Mouse (Mus musculus) embryo, embryonic 10 days (tissue): ENCODE results near the gene Rer1.
"Not testable (repeated sequence)": the region's sequence is repeated elsewhere in the genome, so short reads cannot be mapped to it uniquely, and the experiment has no call there.

Experiments used
- DNase-seq: peaks from one replicate; pipeline ENCODE4 v3.0.0-alpha.2; 2015; ENCODE audit warnings: low spot score

Rer1 gene

DNA sequence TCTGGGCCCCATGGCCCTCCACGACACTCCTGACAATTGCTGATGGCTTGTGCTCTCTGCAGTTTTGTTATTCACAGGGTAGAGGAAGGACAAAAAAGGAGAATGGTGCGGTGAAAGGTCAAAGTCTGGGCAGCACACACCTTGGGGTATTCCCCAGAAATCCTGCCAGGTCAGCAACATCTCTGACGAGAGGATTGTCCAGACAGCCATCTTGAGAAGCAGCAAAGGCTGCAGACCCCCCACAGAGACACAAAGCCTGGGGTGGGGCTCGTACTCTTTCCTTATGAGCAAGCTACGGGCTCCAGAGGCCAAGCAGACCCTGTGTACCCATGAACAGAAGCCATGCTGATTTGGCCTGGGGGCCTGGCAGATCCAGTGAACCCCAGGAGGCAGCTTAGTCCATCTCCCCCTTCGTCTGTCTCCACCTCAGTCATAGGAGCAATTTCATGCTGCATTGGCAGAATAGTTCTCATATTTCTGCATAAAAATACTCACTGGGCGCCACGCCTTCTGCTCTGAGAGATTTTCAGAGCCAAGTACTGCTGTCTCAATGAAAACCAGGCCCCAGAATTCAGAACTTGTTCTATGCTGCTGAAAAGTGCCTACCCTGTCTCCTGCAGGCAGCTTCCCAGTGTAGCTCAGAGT lies 27.7 kb upstream of the Rer1 start:
- DNase-seq = no peak

DNA sequence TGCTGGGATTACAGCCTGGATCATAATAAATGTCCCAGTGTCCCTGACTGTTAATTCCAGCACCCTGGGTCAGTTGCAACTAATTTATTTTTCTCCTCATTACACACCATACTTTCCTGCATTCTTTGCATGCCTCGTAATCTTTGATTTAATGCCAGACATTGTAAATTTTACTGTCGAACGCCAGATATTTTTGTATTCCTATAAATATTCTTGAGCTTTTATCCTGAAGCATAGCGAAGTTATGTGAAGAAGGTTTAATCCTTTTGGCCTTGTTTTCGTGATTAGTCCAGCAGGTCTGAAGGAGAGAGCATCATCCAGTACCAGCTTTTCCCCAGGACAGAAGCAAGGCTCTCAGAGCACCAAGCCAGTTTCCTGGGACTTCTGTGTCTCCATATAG lies 23.3 kb upstream of the Rer1 start:
- DNase-seq = no peak

DNA sequence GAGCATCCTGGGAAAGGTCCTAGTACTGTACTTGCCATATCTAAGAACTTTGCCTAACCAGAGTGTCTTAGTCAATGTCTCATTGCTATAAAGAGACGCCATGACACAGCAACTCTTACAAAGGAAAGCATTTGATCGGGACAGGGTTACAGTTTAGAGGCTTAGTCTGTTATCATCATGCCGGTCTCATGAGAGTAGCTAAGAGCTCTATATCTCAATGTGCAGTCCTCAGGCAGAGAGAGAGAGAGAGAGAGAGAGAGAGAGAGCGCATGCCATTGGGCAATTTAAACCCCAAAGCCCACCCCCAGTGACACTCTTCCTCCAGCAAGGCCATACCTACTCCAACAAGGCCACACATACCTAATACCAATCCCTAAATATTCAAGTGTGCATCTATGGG lies 21.7 kb upstream of the Rer1 start:
- no peak for DNase-seq

DNA sequence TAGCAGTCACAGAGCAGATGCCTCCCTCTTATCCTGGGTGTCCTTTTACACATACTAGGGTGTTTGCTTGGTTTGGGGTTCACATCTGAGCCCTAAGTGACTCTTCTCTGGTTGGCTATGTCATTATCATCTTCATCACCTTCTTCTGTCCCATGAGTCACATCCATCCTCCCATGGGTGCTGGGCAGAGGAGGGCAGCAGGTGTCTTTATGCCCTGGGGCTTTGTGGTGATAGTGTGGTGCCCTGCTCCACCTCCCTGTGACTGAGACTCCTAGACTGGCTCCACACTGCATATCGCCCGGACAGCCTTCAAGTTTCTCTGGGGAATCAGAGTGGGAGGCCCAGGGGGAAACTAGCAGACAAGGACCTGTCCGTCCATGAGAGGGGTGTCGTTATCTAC lies 12.4 kb upstream of the Rer1 start:
- no peak for DNase-seq

DNA sequence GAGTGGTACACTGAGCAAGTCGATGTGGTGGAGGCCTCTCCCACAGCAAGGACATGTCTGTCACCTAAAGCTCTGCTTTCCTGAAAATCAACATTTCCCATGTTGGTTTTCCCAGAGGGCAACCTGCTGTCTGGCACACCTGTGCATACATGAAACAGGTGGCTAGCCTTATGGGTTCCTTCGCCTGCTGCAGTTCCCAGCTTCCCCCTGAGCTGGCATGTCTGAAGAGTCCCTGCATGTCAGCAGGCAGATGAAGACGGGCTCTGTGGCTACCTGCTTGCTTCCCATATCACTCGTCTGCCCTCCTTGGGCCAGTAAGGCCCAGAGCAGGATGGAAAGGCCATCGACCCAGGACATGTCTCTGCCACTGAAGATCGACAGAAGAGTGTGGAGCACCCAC lies 11.3 kb upstream of the Rer1 start:
- DNase-seq = no peak

DNA sequence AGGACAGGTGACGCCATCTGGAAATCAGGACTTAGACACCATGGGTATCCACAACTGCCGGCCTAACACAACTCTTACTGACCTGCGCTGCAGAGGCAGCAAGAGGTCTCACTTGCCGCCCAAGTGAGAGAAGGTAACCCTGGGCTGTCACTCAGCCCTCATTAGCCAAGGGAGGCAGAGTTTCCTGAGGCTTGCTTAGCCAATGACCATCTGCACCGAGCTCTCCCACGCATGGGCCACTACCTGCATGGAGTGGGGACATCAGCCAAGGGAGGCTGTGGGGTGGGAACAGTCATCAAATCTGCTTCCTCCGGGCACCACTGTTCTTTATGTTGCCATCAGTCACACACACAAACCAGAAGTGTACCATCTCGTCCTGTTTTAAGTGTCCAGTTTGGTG lies 9.8 kb upstream of the Rer1 start:
- DNase-seq = no peak

DNA sequence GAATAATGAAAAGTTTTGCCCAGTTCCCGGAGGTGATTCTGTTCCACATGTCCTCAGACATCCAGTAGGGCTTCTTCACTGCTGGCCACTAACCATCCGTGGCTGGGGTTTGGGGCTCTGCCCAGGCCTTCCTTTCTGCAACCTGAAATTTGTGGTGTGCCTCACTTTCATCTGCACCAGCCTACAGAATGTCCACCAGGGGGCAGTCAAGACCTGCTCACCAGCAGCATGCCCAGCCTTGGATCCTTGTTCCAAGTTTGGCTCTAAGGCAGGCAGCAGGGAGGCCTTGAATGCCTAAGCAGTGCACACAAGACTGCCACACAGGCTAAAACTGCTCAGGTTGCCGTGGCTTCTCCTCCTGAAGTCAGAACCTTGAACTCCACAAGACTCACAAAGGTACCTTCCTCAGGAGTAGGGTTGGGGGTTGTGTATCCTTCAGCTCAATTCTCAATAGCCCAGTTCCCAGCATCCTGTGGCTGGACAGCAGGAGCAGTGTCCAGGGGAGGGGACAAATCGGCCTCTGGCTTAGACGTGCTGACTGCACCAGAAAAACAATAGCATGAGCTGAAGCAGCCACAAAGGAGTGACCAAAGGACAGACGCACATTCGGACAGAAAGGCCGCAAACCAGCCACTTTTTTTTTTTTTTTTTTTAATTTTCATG lies 9.2 kb upstream of the Rer1 start:
- peak; percentile 95 for DNase-seq

DNA sequence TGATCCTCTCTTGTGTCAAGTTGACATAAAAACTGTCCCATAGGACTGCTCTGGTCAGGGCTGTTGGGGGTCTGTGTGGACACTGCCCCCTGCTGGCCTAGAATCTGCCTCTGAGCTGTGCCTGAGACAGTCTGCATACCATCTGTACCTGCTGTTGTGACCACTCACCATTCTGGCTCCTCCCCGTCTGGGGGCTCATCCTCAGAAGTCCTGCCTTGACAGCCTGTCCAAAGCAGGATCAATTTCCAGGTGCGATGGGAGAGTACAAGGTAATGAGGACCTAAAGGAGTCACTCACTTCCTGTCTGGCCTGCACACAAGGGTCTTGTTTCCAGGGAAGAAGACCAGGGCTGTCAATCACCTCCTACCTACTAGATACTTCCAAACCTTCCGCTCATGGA lies 8.4 kb upstream of the Rer1 start:
- peak; percentile 64 for DNase-seq

DNA sequence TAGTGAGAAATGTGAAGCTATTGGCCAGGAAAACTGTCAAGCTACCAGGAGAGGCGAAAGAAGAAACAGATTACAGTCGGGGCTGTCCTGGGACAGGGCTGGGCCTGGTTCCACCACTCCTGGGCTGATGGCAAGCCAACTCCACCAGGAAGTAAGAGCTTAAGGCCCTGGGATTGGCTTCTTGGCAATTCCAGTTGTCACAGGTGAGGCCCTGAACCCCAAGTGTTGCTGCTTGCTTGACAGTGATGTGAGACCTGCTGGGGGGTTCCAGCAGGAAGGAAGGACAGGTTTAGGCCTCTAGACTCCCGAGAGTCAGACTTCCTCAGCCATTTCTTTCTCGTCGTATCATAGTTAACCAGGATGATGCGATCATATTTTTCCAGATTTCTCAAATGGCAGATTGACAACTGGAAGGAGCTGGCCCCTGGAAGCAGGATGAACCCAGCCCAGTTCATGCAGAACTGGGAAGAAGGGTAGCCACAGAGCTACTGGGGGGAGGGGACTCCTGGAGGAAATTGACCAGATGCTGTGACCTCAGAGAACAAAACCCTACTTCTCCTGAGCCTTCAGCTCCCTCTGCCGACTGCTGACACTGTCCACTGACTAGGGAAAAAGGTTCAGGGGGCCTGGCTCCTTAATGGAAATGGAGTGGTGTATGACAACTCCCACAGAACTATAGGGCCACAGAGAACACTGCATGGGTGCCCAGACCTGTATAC lies 7.4 kb upstream of the Rer1 start:
- no peak for DNase-seq

DNA sequence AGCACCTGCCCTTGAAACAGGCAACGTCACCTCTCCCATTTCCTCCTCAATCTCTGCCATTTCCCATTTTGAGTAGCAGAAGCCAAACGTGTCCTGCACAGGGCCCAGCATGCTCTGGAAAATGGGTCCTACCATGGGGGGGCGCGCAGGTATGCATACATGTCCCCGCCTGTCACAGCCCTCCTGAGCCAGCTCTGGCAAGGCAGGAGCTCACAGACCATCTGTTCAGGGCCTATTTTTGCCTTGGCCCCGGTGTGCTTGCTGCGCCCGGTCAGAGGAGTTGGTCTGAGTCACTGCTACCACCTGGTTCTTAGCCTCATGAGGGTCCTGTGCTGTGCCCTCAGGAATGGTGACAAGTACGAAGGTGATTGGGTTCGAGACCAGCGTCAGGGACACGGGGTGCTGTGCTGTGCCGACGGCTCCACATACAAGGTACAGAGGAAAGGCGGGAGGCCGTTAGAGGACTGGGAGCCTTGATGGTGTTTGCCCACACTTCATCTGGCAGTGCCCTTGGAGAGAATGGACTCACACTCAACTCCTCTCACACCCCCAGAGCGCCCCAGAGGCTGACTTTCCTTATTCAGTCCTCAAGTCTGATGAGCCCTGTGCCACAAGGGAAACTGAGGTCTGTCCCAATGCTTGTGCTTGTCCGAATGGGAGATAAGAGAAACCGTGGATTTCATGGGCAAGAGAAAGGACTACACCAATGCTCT lies 6.7 kb upstream of the Rer1 start:
- no peak for DNase-seq

DNA sequence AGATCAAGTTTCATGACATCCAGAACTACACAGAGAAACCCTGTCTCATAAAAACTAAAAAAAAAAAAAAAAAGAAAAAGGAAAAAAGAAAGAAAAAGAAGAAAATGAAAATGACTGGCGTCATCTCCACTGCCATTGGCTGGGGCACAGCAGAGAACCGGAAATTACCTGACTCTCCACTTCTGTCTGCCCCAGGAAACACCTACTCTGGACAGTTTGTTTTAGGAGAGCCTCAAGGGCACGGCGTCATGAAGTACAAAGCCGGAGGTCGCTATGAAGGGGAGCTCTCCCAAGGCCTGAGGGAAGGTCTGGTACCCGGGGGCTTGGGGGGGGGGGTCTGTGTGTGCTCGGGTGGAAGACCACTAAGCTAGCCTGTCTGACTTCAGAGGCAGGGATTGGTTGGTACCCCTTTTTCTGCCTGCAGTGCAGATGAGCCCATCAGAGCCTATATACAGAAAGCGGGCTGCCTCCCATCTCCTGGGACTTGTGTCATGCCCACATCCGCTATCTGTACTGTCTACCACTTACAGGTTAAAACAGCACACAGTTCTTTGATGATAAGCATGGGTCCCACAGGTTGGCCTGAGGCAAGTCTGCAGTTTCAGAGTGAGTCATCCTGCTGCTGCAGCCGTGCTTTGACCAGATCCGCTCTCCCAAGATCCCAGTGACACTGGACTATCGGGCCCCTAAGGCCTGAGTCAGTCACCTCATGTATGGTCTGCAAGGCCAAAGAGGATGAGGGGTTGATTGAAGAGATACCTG lies 4.7 kb upstream of the Rer1 start:
- no peak for DNase-seq

DNA sequence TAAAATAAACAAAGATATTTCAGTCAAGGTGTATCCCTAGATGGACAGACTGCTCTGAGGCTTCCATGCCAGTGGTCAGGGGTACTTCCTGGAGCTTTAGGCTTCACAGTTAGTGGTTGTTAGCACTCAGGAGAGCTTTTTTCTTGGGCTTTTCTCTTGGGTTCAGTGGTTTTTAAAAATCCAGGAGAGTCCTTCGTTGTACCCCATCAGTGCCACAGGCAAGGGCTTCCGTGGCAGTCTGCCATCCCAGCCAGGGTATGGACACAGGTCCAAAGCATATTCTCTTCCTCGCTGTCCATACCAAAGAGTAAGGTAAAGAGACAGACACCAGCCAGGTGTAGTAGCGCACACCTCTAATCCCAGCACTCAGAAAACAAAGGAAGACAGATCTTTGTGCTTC lies 4.0 kb upstream of the Rer1 start:
- no peak for DNase-seq

DNA sequence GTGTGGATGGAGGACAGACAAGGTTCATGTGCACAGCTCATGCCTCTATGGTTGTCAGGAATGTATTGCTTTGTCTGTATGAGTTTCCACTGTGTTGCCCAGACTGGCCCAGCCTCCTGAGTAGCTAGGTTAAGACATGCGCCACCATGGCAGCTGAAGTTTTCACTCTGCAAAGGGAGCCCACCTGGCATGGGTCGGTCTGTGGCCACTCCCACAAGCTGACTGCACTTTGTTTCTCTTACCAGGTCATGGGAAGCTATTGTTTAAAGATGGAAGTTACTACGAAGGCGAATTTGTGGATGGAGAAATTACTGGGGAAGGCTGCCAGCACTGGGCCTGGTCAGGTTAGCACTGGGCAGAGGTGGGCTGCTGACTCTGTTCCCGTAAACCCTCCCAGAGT lies 3.1 kb upstream of the Rer1 start:
- DNase-seq = no peak

DNA sequence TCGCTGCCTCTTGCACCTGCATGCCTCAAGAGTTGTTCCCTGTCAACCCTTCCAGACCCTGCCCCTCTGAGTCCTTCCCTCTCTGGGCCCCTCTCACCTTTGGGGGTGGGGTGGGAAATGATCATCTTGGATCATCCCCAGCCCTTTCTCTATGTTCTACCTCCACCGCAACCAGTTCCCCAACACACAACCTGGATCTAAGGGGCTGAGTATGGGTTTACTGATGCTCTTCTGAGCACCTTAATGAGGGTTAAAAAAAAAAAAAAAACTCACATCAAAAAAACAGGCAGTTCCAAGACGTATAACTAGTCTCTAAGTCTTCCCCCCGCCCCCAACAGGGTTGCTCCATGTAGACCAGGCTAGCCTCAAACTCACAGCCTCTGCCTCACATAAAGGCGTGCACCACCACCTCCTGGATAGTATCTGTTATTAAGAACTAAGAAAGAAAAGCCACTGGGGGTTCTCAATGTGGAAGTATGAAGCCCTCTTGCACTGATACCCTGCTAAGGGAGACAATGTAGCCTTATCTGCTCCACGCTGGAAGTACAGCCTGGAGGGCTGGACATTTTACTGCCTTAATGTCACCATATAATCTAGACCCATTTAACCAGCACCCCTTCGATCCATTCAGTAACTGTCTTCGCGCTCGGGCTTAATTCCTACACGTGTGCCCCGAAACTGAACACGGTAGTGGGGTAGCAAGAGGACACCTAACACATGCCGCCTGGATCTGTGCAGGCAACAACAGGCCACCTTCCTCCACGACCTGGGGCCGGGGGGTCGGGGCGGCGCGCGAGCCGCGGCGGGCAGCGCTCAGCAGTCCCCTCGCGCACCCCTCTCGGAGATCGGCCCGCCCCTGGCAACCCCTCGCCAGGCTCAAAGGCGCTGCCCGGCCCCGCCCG lies 725 bp downstream of the Rer1 start:
- DNase-seq = peak; percentile 31

DNA sequence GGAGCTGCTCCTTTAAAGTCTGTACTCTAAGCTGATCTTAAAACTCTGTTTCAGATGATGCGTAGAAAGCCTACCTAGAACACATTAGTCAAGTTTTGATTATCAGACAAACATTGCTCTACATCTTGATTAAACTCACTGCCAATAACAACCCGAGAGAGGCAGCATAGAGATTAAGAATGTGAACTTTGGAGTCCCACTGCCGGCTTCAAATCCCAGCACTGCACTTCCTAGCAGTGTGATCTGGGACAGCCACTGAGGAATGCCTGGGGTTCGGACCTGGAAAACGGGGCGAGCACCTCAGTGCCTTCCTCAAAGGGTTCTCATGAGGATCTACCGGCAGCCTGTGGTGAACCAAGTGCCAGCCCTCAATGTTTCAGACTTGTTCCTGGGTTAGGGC lies 1.8 kb downstream of the Rer1 start:
- no peak for DNase-seq

DNA sequence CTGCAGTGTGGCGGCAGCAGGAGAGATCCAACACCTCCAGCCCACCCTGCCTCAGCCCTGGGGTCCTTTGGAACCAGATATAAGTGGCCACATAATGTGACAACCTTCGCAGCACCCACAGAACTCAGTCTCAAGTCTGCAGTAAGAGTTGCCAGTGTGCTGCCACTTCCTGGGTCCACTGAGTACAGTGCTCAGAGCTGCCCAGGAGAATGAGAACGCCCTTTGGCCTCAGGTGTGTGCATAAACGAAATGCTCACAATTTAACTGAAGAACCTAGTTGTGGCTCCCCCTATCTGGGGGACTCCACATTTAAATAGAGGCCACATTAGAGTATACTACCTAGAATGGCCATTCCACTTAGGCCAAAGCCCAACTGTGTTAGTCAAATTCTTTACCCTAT lies 2.6 kb downstream of the Rer1 start:
- DNase-seq = no peak

DNA sequence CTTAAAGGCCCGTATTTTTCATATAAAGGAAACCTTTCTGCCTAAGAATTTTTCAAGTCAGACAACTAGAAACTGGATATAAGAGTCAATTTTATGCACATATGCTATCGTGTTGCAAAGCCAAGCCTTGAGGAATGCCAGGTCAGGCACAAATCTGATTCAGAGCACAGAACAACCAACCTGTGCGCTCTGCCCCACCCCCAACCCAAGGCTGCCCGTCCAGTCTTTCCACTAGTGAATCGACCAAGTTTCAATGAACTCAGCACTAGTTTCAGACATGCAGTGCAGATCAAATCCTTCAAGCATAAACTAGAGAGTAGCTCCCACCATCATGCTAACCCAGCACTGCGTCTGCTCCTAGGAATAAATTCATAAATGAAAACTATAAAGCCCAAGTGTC lies 6.5 kb downstream of the Rer1 start:
- DNase-seq = no peak

DNA sequence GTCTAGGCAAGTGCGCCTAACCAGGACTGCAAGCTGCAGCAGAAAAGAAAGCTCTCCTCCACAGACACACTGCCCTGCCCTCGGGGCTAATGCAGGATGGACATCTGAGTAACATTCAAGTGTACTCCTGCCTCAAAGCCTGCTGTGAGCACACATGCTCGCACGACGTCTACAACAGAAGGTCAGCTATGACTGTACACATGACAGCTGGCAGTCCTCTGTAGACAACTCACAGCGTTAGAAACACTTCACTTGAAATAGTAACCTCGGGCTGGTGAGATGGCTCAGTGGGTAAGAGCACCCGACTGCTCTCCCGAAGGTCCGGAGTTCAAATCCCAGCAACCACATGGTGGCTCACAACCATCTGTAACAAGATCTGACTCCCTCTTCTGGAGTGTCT lies 7.4 kb downstream of the Rer1 start:
- not testable (repeated sequence) for DNase-seq

DNA sequence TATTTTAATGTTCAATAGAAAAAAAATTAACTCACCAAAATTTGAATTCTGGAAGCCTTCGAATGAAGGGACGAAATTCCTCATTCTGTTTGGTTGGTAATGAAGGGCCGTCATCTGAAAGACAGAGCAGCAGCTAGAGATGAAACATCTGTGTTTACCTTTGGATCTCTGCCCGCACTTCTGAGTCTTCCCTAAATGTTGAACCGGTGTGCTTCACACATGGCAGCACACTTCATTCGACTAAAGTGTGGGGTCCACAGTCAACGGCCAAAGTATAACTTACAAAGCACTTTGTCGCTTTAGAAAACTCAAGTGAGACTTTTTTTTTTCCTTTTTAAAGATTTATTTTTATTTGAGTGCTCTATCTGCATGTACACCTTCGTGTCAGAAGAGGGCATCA lies 9.5 kb downstream of the Rer1 start:
- DNase-seq = no peak

DNA sequence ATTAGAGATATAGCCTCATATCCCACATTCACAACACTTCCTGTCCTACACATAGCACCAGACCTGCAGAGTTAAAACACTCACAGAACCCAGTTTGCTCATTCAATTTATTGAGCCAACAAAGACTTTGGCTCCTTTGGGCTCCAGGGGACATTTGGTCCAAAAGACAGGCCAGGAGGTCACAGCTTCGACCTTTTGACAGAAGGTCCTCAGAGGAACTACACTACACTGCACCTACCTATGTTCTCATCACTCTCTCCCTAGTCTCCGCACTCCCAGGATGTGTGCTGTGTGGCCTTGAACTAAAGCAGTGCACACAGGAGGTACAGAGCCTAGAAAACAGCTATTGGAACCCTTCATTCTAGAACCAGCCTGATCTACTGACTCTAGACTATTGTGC lies 10.4 kb downstream of the Rer1 start:
- no peak for DNase-seq

DNA sequence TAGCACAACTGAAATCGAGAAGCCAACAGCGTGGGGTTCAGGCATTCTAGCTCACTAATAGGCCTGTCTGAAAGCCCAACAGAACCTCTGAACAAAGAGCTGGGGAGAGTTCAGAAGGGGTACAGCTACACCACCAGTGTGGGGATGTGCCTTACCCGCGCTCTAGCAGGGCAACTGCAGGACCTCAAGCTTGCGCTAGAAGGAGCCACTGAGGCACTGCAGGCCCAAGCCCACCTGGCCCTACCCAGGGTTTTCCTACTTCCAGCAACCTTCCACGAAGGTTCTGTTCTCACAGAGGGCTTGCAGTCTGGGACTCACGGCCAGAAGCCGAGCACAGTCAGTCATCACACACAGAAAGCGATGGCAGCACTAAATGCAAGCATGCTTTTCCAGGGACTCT lies 11.0 kb downstream of the Rer1 start:
- no peak for DNase-seq
